Mouse (Mus musculus): ENCODE measurements around the gene Olfr161.

DNA sequence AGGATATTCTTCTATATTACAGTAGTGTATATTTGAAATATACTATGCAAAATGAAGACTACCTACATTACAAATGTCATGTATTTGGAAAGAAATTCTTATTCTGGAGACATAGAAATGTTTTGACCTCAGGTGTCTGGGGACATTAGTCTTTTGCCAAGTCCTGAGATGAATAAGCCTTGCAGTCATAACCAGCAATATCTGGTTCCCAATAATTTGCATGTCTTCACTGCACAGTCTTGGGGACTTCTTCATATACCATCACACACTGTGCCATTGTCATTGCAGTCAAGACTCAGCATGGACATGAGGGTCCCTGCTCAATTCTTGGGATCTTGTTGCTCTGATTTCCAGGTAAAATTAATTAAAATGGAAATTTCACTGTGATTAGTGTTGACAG lies 27.3 kb upstream of the Olfr161 start:
- TF ChIP-seq CTCF (IDR thresholded peaks at IDR 0.05; ENCODE audit: control insufficient read depth, insufficient read depth, insufficient replicate concordance, low read depth, low read length) (no peak), POLR2A (IDR thresholded peaks at IDR 0.05; ENCODE audit: control insufficient read depth, low read depth, low read length) (no peak)

Data from testis, adult 2 months (tissue).